Mouse (Mus musculus) kidney, postnatal 36 days (tissue): ENCODE results near the gene Zfp385a.
"Not testable (repeated sequence)": the region's sequence is repeated elsewhere in the genome, so short reads cannot be mapped to it uniquely, and the experiment has no call there.

Experiments
- DNase-seq, 2 experiments: peaks; one replicate each; pipeline ENCODE4 v3.0.0; 2021 to 2022; ENCODE audit warnings: mixed read lengths in 2 of 2

The Zfp385a gene

GRCm38 (mm10) chr15:103285778-103286417 lies 54.0 kb downstream of the Zfp385a start:
- DNase-seq, result peak; percentile 59 to 71

DNA sequence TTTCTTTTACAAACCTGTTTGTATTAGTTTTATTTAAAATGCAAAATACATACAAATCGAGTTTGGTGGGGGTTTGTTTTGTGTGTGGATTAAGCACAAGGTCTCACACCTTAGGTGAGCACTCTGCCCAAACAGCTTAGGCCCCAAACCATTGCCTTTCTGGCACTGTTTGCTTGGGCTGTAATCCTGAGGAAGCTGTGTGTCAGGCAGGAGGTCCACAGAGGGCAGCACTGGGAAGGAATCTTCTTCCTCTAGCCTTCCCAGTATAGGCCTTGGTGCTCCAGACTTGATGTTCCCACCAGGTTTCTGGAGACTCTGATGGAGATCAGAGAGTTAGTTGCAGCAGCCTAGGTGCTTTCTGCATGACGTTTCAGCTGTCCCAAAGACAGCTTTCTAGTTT lies 55.2 kb downstream of the Zfp385a start:
- peak in 1 of 2 experiments; percentile 55 for DNase-seq

GRCm38 (mm10) chr15:103284066-103284465 lies 55.8 kb downstream of the Zfp385a start:
- DNase-seq, result peak; percentile 59 to 81

DNA sequence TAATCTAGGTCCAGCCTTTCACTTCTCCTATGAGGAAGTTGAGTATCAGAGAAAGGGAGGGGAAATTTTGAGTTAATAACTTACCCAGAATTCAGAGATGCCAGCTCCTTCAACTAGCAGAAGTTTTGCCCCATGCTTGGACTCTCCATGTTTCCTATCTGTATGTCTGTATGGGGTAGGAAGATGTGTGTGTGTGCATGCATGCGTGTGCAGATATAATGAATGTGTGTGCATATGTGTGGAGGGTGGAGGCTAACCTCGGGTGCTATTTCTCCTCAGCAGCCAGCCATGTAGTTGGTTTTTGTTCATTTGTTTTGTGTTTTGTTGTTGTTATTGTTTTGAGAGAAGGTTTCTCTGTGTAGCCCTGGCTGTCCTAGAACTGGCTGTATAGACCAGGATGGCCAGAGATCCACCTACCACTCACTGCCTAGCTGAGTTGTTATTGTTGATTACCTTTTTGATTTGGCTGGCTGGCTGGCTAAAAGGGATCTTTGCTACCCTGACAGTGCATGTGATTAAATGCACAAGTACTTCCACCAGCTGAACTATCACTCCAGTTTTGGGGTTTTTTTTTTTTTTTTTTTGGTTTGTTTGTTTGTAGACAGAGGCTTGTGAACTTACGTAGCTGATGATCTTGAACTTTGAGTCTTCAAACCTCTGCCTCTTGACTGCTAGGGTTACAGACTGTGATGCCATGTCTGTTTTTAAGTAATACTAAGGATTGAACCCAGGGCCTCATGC lies 58.3 kb downstream of the Zfp385a start:
- no peak for DNase-seq

DNA sequence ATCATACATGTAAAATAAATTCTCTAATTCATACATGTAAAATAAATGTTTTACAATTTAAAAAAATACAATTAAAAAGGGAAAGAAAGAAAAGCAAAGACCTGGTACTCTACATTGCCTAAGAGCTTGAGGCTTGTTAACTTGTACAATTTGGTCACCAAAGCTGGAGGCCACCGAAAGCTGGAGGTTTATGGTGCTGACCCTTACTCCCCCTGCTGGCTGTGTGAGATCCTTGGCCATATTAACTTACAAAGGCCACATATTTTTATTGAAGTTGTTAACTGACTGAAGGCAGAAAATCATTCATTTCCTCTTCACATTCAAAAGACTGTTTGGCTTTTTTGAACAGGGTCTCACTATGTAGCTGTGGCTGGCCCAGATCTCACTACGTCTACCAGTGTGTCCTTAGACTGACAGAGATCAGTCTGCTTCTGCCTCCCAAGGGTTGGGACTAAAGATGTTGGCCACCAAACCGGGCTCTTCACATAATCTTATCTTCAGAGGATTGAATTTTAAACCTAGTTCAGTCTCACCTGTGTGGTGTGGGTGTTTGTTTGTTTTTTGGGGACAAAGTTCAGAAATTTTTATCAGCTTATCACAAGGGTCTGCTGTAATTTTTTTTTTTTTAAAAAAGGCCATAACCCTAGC lies 59.0 kb downstream of the Zfp385a start:
- peak; percentile 44 to 58 for DNase-seq

- peak; percentile 30 to 75 for DNase-seq
These were observed 60.1 kb downstream of the Zfp385a start for GRCm38 (mm10) chr15:103279750-103280149.

GRCm38 (mm10) chr15:103277949-103278348 lies 61.9 kb downstream of the Zfp385a start:
- no peak for DNase-seq

DNA sequence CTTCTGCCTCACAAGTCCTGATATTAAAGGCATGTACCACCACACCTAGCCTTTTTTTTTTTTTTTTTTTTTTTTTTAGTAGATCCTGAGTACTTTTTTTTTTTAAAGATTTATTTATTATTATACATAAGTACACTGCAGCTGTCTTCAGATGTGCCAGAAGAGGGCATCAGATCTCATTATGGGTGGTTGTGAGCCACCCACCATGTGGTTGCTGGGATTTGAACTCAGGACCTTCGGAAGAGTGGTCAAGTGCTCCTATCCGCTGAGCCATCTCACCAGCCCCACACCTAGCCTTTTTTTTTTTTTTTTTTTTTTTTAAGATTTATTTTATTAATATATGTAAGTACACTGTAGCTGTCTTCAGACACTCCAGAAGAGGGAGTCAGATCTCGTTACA lies 64.0 kb downstream of the Zfp385a start:
- DNase-seq, result not testable (repeated sequence)

DNA sequence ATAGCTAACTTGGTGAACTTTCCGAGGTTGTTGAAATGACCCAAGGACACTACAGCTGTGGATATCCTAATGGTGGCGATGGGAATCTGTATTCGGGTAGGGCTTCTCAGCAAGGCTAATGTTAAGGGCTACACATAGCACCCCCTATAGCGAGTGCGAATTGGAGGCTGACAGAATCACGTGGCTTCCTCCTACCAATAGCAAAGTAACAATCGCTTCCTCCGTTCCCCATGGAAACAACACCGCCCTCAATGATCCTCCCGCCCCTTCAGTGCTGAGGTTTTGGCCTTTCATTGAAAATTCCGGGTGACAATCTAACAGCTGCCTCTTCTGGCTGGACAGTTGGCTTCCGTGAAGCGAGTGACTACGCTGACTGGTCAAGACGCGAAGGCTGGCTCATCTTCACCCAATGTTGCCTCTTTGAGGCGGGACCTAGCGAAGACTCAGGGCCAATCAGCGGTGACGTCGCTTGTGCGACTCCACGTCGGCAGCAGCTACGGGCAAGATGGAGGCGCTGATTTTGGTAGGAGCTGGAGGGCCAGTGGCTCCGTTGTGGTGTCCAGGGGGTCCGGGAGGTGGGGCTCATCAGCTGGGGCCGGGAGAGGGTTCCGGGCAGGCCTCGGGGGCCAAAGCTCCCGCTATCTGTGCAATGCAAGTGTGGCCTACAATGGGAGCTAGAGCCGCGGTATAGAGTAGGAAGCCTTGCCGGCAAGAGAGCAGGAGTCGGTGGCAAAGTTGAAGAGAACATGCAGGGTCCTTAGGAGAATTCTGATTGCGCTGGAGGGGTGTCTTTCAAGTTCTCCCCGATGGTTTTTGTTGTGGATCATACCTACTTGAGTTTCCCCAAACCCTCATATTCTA lies 67.2 kb downstream of the Zfp385a start, which contains the start of gene Copz1:
Copz1 (plus strand) TSS at position 296 of the 861 bp plus-strand sequence.
- peak; percentile 96 to 99 for DNase-seq

GRCm38 (mm10) chr15:103268903-103269302 lies 71.0 kb downstream of the Zfp385a start:
- no peak for DNase-seq

DNA sequence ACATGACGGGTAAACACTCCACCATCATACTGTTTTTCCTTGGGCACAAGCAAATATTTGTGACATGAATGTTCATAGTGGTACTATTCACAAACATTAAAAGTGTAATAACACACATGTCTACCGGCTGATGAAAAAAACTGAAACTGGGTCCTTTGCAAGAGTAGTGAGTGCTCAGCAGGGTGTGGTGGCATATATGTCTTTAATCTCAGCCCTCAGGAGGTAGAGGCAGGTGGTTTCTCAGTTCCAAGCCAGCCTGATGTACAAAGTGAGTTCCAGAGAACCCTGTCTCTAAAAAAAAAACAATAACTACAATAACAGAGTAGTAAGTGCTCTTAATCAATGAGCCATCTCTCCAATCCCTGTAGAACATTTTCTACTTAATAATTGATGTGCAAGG lies 75.1 kb downstream of the Zfp385a start:
- no peak for DNase-seq
